Mouse (Mus musculus) small intestine, adult 2 months (tissue): Measurements from ENCODE around the gene Sh2d1b2.

ENCODE experiments used
- CTCF ChIP-seq: fragments of 200-500 bp; IDR thresholded peaks from 2 replicates; pipeline ENCODE4 v1.5.1; 2012; ENCODE audit warnings: low read depth, mild to moderate bottlenecking, control low read depth, inconsistent platforms, low read length, moderate library complexity, mixed read lengths; ENCODE audit not compliant: insufficient replicate concordance, insufficient read length; ENCODE audit errors: extremely low read depth
- POLR2A ChIP-seq: fragments of 200-500 bp; IDR thresholded peaks from 2 replicates; pipeline ENCODE4 v1.6.1; 2012; ENCODE audit warnings: low read depth, mild to moderate bottlenecking, control low read depth, inconsistent platforms, low read length, moderate library complexity

- TF ChIP-seq CTCF (no peak), POLR2A (no peak)
Measured at GRCm38 (mm10) chr1:170213181-170213879, 19.2 kb upstream of the Sh2d1b2 start.
